Mouse (Mus musculus): Measurements from ENCODE around the gene Asic2. TPM values are rescaled to one million over a fixed set of nuclear protein-coding genes. Genes with fewer than 3 reads are reported as not detected.
A peak's percentile ranks its signal among the peaks of the same experiment; 100 is the strongest.
"Not testable (repeated sequence)": the region's sequence is repeated elsewhere in the genome, so short reads cannot be mapped to it uniquely, and the experiment has no call there.

Gene Asic2
- polyA plus RNA-seq, 1 experiment from 2014 or later = 3.7 TPM

GRCm38 (mm10) chr11:81374003-81374710 lies 594.1 kb downstream of the Asic2 start:
- peaks cover 41% of the 10 kb centered on the region for H3K4me1 ChIP-seq
- H3K4me2 ChIP-seq = no peak overlapping the region
- H3K27ac ChIP-seq = no peak overlapping the region
- H3K4me3 ChIP-seq (replicated peaks) = no peak overlapping the region
- no peak overlapping the region for H3K9ac ChIP-seq
- WGBS = 41% methylated on average over 8 of the region's 8 CpGs
- no peaks in the 10 kb centered on the region for H3K27me3 ChIP-seq
- no peaks in the 10 kb centered on the region for H3K9me3 ChIP-seq (replicated peaks)
- no peak; the same call in 1 of the 2 replicates for ATAC-seq (replicated peaks; ENCODE audit: low FRiP score)
- H3K36me3 ChIP-seq = no peaks in the 10 kb centered on the region

GRCm38 (mm10) chr11:81371545-81371944 lies 596.7 kb downstream of the Asic2 start:
- no peak overlapping the region for H3K4me2 ChIP-seq
- H3K4me1 ChIP-seq = peaks cover 45% of the 10 kb centered on the region
- H3K4me3 ChIP-seq (replicated peaks) = no peak overlapping the region
- no peak for ATAC-seq (replicated peaks; ENCODE audit: low FRiP score)
- H3K27me3 ChIP-seq = no peaks in the 10 kb centered on the region
- H3K9me3 ChIP-seq (replicated peaks) = no peaks in the 10 kb centered on the region
- H3K36me3 ChIP-seq = no peaks in the 10 kb centered on the region
- WGBS = 7% methylated on average over 8 of the region's 8 CpGs
- no peak overlapping the region for H3K9ac ChIP-seq
- 0 out of 2 replicates have a peak overlapping the region, but pooled peaks have one; percentile 37 for H3K27ac ChIP-seq

- H3K27ac ChIP-seq = peak overlapping the region; percentile 43; the same call in 1 of the 2 replicates
- H3K27me3 ChIP-seq = no peaks in the 10 kb centered on the region
- no peak overlapping the region for H3K4me3 ChIP-seq (replicated peaks)
- no peaks in the 10 kb centered on the region for H3K36me3 ChIP-seq
- no peak overlapping the region for H3K4me2 ChIP-seq
- no peak overlapping the region for H3K9ac ChIP-seq
- ATAC-seq (replicated peaks; ENCODE audit: low FRiP score) = no peak
- peaks cover 45% of the 10 kb centered on the region for H3K4me1 ChIP-seq
- no peaks in the 10 kb centered on the region for H3K9me3 ChIP-seq (replicated peaks)
- 24% methylated on average over 8 of the region's 8 CpGs for WGBS
These were observed 597.8 kb downstream of the Asic2 start for GRCm38 (mm10) chr11:81370426-81370810.

DNA sequence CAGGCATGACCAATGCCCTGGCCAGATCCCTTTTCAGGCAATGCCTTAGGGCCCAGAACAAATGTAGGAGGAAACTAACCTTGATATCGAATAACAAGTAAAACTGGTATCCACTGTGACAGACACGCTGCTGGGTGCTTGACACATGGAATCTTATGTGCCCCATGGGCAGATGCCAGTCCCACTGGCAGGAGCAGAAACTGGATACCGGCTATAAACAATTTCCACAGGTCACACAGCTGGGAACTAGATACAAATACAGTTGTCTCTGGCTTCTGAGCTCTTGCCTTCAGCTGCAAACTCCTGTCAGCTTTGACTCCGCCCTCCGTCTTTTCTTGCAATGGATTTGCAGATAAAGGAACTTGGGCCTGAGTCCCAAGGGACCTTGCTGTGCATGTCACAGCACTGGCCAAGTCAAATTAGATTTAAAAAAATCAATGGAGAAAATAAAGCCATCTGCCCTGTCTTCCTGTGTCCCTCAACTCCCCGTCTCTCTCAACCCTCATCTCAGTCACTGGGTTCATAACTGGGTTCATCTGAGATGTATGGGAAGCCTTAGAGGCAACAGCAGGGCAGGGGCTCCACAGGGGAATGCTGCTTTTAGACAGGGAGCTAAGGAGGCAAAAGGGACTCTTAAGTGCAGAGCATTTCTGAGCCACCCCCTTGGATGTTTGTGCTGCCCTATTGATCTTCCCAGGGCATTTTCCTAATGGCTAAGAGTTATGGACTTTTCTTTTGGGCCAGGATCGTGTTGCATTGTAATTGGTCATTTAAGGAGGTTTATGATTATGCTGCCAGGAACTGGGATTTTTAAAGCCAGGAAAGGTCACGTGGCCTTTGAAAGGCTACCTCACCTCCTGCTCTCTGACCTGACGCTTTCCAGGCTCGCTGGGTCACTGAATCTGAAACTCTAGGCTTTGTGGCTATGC lies 598.5 kb downstream of the Asic2 start:
- 25% methylated on average over 10 of the region's 10 CpGs for WGBS
- peak overlapping the region; percentile 43 for H3K27ac ChIP-seq
- no peaks in the 10 kb centered on the region for H3K36me3 ChIP-seq
- no peak overlapping the region for H3K4me3 ChIP-seq (replicated peaks)
- H3K4me1 ChIP-seq = peaks cover 45% of the 10 kb centered on the region
- ATAC-seq (replicated peaks; ENCODE audit: low FRiP score) = peak; percentile 60
- H3K9me3 ChIP-seq (replicated peaks) = no peaks in the 10 kb centered on the region
- H3K27me3 ChIP-seq = no peaks in the 10 kb centered on the region
- no peak overlapping the region for H3K4me2 ChIP-seq
- no peak overlapping the region for H3K9ac ChIP-seq

GRCm38 (mm10) chr11:81364442-81364841 lies 603.8 kb downstream of the Asic2 start:
- ATAC-seq (replicated peaks; ENCODE audit: low FRiP score) = no peak
- Histone ChIP-seq H3K4me3 (replicated peaks) (no peak overlapping the region), H3K4me1 (peaks cover 12% of the 10 kb centered on the region), H3K27me3 (no peaks in the 10 kb centered on the region), H3K4me2 (no peak overlapping the region), H3K9me3 (replicated peaks) (no peaks in the 10 kb centered on the region), H3K9ac (no peak overlapping the region), H3K36me3 (no peaks in the 10 kb centered on the region), H3K27ac (no peak overlapping the region)
- WGBS = 94% methylated on average over 3 of the region's 3 CpGs

- no peaks in the 10 kb centered on the region for H3K27me3 ChIP-seq
- H3K4me1 ChIP-seq = peaks cover 5% of the 10 kb centered on the region; the same call in 1 of the 2 replicates
- ATAC-seq (replicated peaks; ENCODE audit: low FRiP score) = no peak
- no peak overlapping the region for H3K9ac ChIP-seq
- no peaks in the 10 kb centered on the region for H3K9me3 ChIP-seq (replicated peaks)
- 25% methylated on average over 3 of the region's 3 CpGs for WGBS
- no peak overlapping the region for H3K27ac ChIP-seq
- no peak overlapping the region for H3K4me2 ChIP-seq
- H3K4me3 ChIP-seq (replicated peaks) = no peak overlapping the region
- H3K36me3 ChIP-seq = no peaks in the 10 kb centered on the region
These were observed 605.8 kb downstream of the Asic2 start for GRCm38 (mm10) chr11:81362461-81362860.

DNA sequence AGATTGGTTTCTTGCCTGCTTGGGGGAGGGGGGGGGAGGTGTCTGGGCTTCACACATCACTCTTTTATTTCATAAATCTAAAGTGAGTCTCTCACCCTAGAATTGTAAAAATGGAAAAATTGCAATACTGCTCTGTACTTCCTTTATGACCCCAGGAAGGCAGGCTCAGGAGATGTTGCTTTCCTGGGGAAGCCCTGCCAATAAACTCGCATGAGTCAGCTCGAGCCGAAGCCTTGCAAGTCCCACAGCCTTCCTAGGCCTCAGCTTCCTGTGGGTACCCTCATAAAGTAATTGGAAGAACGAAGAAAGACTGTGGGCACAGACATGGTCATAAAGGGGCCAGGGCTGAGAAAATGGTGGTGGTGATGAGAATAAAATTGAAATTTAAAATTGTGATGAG lies 607.2 kb downstream of the Asic2 start:
- H3K4me1 ChIP-seq = peaks cover 5% of the 10 kb centered on the region; the same call in 1 of the 2 replicates
- H3K4me3 ChIP-seq (replicated peaks) = no peak overlapping the region
- H3K36me3 ChIP-seq = no peaks in the 10 kb centered on the region
- no peak overlapping the region for H3K9ac ChIP-seq
- H3K27me3 ChIP-seq = no peaks in the 10 kb centered on the region
- no peak overlapping the region for H3K27ac ChIP-seq
- no peak for ATAC-seq (replicated peaks; ENCODE audit: low FRiP score)
- H3K9me3 ChIP-seq (replicated peaks) = no peaks in the 10 kb centered on the region
- H3K4me2 ChIP-seq = no peak overlapping the region
- 42% methylated on average over 4 of the region's 4 CpGs for WGBS

DNA sequence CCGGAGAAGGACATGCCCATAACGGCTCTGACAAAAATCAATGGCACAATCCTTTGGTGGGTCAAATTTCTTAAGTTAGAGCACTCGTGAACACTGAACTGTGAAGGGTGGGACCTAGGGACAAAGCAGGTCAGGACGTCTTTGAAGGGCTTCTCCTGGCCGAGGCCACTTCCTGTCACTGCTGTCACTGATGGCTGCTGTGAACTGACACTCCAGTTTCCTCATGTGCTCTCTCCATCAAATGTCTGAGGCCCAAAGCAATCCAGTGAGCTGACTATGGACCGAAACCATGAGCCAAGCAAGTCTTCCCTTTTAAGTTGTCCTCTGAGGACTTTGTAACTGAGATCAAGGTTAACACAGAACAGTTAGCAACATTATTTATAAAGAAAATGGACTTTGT lies 617.8 kb downstream of the Asic2 start:
- H3K4me1 ChIP-seq; ATAC-seq (replicated peaks; ENCODE audit: low FRiP score); H3K4me2 ChIP-seq; H3K27me3 ChIP-seq; H3K36me3 ChIP-seq; H3K4me3 ChIP-seq (replicated peaks); H3K9ac ChIP-seq; H3K9me3 ChIP-seq (replicated peaks); H3K27ac ChIP-seq: not testable (repeated sequence)
- WGBS = 40% methylated on average over 6 of the region's 6 CpGs

- Histone ChIP-seq H3K4me3 (replicated peaks) (no peak overlapping the region), H3K9me3 (replicated peaks) (no peaks in the 10 kb centered on the region), H3K27me3 (no peaks in the 10 kb centered on the region), H3K9ac (no peak overlapping the region), H3K4me2 (no peak overlapping the region), H3K36me3 (no peaks in the 10 kb centered on the region), H3K4me1 (no peaks in the 10 kb centered on the region), H3K27ac (no peak overlapping the region)
- 77% methylated on average over 2 of the region's 2 CpGs for WGBS
- no peak for ATAC-seq (replicated peaks; ENCODE audit: low FRiP score)
These were observed 636.3 kb downstream of the Asic2 start for GRCm38 (mm10) chr11:81331977-81332376.

DNA sequence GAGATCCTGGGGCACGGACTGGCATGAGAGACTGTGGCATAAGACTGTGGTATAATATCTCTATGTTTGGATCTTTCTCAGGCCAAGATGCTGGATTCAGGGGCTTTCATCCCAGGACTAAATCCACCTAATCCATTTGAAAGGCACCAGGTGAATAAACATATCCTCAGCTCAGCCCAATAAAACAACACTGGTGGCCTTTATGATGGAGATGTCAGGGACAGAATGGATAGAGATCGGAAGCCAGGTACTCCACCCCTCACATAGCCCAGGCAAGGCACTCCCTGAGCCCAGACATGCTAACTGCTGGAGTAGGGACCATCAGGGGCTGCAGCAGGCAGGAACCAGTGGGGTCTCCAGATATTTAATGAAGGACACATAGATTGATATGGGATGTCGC lies 637.3 kb downstream of the Asic2 start:
- Histone ChIP-seq H3K9me3 (replicated peaks) (no peaks in the 10 kb centered on the region), H3K4me3 (replicated peaks) (no peak overlapping the region), H3K4me1 (no peaks in the 10 kb centered on the region), H3K27me3 (no peaks in the 10 kb centered on the region), H3K9ac (no peak overlapping the region), H3K27ac (no peak overlapping the region), H3K36me3 (no peaks in the 10 kb centered on the region), H3K4me2 (no peak overlapping the region)
- ATAC-seq (replicated peaks; ENCODE audit: low FRiP score) = no peak
- 86% methylated on average over 3 of the region's 3 CpGs for WGBS

- no peak overlapping the region for H3K4me2 ChIP-seq
- no peaks in the 10 kb centered on the region for H3K36me3 ChIP-seq
- H3K27me3 ChIP-seq = no peaks in the 10 kb centered on the region
- no peaks in the 10 kb centered on the region for H3K9me3 ChIP-seq (replicated peaks)
- H3K4me3 ChIP-seq (replicated peaks) = no peak overlapping the region
- 83% methylated on average over 5 of the region's 5 CpGs for WGBS
- ATAC-seq (replicated peaks; ENCODE audit: low FRiP score) = no peak
- H3K4me1 ChIP-seq = no peaks in the 10 kb centered on the region
- no peak overlapping the region for H3K9ac ChIP-seq
- H3K27ac ChIP-seq = no peak overlapping the region
These were observed 640.2 kb downstream of the Asic2 start for GRCm38 (mm10) chr11:81328088-81328487.

DNA sequence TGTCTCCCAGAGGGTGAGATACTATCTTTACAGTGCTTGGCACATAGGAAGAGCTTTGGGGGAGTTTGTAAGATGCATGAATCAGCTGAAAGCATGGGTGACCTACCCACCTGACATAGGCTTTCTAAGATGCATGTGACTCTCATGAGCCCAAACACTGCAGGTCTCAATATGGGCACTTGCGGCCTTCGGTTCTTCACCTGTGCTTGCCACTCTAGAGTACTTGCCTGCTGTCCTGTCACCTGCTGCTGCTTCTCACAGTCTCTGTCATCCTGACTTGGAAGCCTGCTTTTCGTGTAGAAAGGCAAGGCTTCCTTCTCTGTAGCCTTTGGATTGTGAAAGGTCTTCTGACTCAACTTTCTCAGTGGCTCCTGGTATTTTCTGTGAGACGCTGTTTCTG lies 645.1 kb downstream of the Asic2 start:
- H3K9ac ChIP-seq = no peak overlapping the region
- H3K36me3 ChIP-seq = no peaks in the 10 kb centered on the region
- no peaks in the 10 kb centered on the region for H3K4me1 ChIP-seq
- no peaks in the 10 kb centered on the region for H3K9me3 ChIP-seq (replicated peaks)
- no peaks in the 10 kb centered on the region for H3K27me3 ChIP-seq
- no peak overlapping the region for H3K4me2 ChIP-seq
- H3K4me3 ChIP-seq (replicated peaks) = no peak overlapping the region
- H3K27ac ChIP-seq = no peak overlapping the region
- no peak for ATAC-seq (replicated peaks; ENCODE audit: low FRiP score)
- WGBS = 82% methylated on average over 4 of the region's 4 CpGs
